Mouse (Mus musculus): ENCODE measurements around the gene Cfap97d1. TPM values are rescaled to one million over a fixed set of nuclear protein-coding genes. Genes with fewer than 3 reads are reported as not detected.
A peak's percentile ranks its signal among the peaks of the same experiment; 100 is the strongest.

Cfap97d1 gene
- total RNA-seq, 2 experiments from 2014 or later, result not detected

DNA sequence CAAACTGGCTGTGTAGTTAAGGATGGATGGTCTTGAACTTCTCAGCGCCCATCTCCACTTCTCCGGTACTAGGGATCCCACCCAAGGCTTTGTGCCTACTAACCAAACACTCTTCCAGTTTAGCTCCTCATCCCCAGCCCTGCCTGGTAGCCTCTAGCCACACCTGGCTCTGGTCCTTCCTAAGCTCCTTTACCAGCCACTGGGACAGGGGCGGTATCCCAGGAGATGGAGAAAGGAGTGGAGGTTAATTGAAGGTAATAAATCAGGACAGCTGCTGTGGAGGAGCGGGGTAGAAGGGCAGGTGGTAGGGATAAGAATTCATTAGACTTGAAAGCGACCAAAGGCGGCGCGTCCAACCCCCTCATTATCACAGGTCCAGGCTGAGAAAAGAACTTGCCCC is 19.4 kb upstream of the Cfap97d1 start:
- peak in 1 of 2 experiments; percentile 5 for DNase-seq (ENCODE audit: low spot score in 2 of 2)
- Histone ChIP-seq H3K4me3 (no peak overlapping the region), H3K27ac (no peak overlapping the region)
- no peak for TF ChIP-seq CTCF (conservative IDR thresholded peaks at IDR 0.05)

DNA sequence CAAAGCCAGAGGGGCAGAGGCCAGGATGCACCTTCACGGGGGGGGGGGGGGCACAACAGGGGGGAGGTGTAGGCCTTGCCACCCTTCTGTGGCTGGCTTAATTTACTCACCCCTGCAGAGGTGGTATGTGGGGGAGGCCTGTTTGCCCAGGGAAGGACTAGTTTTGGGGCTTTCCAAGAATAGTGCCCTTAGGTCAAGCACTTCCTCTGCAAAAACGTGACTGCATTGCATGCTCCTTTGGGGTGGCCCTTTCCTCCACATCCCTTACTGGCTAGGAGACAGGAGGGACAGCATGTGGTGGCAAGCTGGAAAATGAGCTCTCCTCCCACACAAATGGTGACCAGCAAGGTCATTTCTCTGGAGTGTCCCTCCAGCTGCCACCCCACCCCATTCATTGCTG is 18.5 kb upstream of the Cfap97d1 start:
- no peak overlapping the region for H3K27ac ChIP-seq
- TF ChIP-seq CTCF (conservative IDR thresholded peaks at IDR 0.05), result no peak
- DNase-seq (ENCODE audit: low spot score in 2 of 2), result no peak
- H3K4me3 ChIP-seq, result no peak overlapping the region

- DNase-seq (ENCODE audit: low spot score in 2 of 2), result no peak
- H3K4me3 ChIP-seq, result no peak within 1 kb of the TSS
- no peak within 1 kb of the TSS for H3K27ac ChIP-seq
- TF ChIP-seq CTCF (conservative IDR thresholded peaks at IDR 0.05), result no peak
Measured at GRCm38 (mm10) chr11:101966965-101967614, 17.0 kb upstream of the Cfap97d1 start, which contains the start of gene Sost. Gene Sost, minus strand, starts transcription at chr11:101967015.

GRCm38 (mm10) chr11:101968311-101968710 is 15.8 kb upstream of the Cfap97d1 start:
- no peak for DNase-seq (ENCODE audit: low spot score in 2 of 2)
- Histone ChIP-seq H3K27ac (no peak overlapping the region), H3K4me3 (no peak overlapping the region)
- no peak for TF ChIP-seq CTCF (conservative IDR thresholded peaks at IDR 0.05)

DNA sequence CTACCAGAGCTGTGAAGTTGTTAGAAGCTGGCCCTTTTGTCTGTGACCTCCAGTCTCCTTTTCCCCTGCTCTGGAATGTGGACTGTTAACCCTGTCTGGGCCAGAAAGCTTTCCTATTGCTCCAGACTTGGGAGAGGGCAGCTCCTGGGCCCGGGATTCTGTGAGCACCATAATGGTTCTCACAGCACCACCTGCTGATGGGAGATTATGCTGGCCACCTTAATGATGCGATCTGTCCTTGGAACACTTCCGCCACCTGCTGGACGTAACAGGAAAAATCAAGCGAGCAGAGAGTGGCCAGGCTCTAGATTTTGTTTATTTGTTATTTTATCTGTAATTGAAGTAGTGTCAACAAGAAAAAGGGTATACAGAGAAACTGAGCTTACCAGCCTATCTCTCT is 15.3 kb upstream of the Cfap97d1 start:
- peak; percentile 94 for TF ChIP-seq CTCF (conservative IDR thresholded peaks at IDR 0.05)
- no peak overlapping the region for H3K4me3 ChIP-seq
- peak; percentile 80 for DNase-seq (ENCODE audit: low spot score in 2 of 2)
- H3K27ac ChIP-seq, result no peak overlapping the region

DNA sequence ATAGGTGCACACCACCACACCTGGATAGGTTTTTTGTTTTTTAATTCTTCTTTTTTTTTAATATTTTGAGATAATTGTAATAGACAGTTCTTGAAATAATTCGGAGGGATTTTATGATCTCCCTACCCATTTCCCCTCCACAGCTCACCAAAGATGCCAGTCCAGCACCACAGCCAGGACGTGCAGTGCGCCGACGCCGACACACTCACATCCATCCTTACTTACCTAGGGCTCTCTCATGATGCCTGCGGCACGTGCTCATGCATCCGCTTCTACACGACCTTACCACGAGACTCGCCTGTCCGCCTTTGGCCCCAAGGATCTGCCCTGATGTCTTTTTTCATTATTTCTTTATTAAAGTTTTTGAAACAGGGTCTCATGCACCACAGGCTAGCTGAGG is 14.2 kb upstream of the Cfap97d1 start:
- no peak overlapping the region for H3K4me3 ChIP-seq
- no peak overlapping the region for H3K27ac ChIP-seq
- no peak for DNase-seq (ENCODE audit: low spot score in 2 of 2)
- no peak for TF ChIP-seq CTCF (conservative IDR thresholded peaks at IDR 0.05)

GRCm38 (mm10) chr11:101971410-101971809 is 12.7 kb upstream of the Cfap97d1 start:
- Histone ChIP-seq H3K4me3 (no peak overlapping the region), H3K27ac (no peak overlapping the region)
- DNase-seq (ENCODE audit: low spot score in 2 of 2), result no peak
- peak; percentile 91 for TF ChIP-seq CTCF (conservative IDR thresholded peaks at IDR 0.05)

DNA sequence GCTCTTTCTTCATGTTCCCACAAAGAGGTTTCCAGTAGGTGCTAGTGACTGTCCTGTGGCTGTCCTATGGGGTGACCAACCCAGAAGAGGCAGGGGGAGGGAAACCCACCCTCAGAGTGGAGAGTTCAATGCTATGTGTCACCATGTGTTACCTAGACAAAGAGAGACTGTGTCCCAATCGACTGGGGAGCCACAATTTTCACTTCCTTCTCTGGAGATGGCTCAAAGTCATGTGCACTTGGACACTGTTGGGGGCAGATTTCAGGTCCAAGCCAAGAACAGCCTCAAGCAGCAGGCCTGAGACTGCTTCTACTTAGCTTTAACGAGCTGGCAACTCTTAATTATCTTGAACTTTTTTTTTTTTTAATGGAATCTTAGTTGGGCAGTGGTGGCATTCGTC is 12.0 kb upstream of the Cfap97d1 start:
- no peak for TF ChIP-seq CTCF (conservative IDR thresholded peaks at IDR 0.05)
- no peak overlapping the region for H3K4me3 ChIP-seq
- H3K27ac ChIP-seq, result no peak overlapping the region
- DNase-seq (ENCODE audit: low spot score in 2 of 2), result no peak

DNA sequence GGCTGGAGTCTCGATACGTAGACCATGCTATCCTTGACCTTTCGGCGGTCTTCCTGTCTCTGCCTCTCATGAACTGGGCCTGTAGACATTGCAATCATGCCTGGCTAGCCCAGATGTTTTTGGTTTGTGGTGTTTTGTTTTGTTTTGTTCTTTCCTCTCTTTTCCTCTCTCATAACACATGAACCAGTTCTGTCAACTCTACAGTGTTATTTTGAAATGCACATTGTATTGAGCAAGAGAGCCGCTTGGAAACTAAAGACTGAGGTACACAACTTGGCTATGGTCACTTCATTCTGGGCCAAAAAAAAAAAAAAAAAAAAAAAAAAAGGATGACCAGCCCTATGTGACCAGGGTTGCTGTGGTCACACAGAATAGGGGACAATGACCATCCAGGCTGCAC is 11.4 kb upstream of the Cfap97d1 start:
- no peak for DNase-seq (ENCODE audit: low spot score in 2 of 2)
- H3K27ac ChIP-seq, result no peak overlapping the region
- TF ChIP-seq CTCF (conservative IDR thresholded peaks at IDR 0.05), result no peak
- H3K4me3 ChIP-seq, result no peak overlapping the region

DNA sequence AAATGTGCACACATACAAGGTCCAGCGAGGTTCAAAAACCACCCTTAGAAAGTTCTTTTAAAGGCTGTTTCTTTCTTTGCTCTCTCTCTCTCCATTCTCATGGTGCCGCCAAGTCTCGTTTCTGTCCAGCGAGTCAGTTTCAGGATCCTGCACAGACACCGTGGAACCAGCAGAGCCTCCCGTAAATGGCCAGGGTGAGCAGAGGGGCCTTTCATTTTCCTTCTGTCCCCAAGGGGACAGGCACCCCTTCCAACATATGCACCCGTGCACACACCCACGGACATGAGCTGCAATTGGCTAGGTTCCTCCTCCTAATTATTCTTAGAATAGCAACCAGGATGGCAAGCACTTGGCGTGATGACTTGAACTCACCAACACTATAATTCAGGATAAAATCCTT is 10.6 kb upstream of the Cfap97d1 start:
- Histone ChIP-seq H3K4me3 (no peak overlapping the region), H3K27ac (no peak overlapping the region)
- TF ChIP-seq CTCF (conservative IDR thresholded peaks at IDR 0.05), result no peak
- DNase-seq (ENCODE audit: low spot score in 2 of 2), result no peak

DNA sequence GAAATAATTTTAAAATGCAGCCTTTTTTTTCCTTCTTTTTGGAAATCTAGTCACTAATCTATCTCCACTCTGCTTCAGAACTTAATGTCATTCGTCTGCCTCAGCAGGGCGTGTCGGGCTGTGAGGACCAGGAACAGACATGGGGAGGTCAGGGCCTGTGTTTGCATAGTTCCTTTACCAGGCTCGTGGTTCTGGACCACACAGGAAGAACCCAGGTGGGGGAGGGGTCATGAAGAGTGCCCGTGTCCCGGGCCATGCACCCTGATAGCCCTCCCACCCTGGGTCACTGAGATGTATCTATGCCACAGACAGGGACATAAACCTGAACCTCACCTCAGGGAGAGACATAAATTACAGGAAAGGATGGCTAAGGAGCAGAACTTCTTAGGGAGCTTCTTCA is 9.9 kb upstream of the Cfap97d1 start:
- no peak overlapping the region for H3K4me3 ChIP-seq
- no peak overlapping the region for H3K27ac ChIP-seq
- DNase-seq (ENCODE audit: low spot score in 2 of 2), result no peak
- TF ChIP-seq CTCF (conservative IDR thresholded peaks at IDR 0.05), result no peak

- Histone ChIP-seq H3K4me3 (no peak overlapping the region), H3K27ac (no peak overlapping the region)
- TF ChIP-seq CTCF (conservative IDR thresholded peaks at IDR 0.05), result peak; percentile 77
- DNase-seq (ENCODE audit: low spot score in 2 of 2), result no peak
Measured at GRCm38 (mm10) chr11:101974923-101975322, 9.2 kb upstream of the Cfap97d1 start.

DNA sequence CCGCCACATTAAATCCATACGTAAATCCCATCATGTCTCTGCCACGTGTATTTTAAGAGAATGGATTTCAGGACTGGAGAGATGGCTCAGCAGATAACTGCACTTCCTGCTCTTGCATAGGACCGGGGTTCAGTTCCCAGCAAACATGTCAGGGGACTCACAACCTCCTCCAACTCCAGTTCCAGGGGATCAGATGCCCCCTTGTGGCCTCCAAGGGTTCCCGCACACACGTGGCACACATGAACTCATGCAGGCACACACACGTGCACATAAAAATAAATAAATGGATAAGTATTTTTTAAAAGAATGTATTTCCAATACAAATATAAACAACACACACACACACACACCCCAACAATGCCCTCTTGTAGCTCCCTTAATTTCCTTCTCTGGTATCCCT is 7.1 kb upstream of the Cfap97d1 start:
- H3K4me3 ChIP-seq, result no peak overlapping the region
- DNase-seq (ENCODE audit: low spot score in 2 of 2), result no peak
- no peak overlapping the region for H3K27ac ChIP-seq
- peak; percentile 55 for TF ChIP-seq CTCF (conservative IDR thresholded peaks at IDR 0.05)

DNA sequence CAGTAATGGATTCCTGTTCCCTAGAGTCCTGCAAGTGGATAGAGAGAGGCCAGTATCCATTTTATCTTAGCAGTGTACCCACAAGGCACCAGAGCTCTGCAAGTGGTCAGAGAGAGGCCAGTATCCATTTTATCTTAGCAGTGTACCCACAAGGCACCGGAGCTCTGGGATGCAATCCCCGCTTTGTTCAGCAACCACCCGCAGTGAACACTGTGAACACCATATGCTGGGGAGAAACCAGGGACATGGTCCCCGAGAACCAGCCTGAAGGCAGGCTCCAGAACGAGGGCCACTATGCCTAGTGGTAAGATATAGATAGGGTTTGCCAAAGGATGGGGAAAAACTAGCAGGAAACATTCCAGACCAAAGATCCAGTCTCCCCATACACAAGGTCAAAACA is 4.9 kb upstream of the Cfap97d1 start:
- Histone ChIP-seq H3K27ac (no peak overlapping the region), H3K4me3 (no peak overlapping the region)
- no peak for TF ChIP-seq CTCF (conservative IDR thresholded peaks at IDR 0.05)
- DNase-seq (ENCODE audit: low spot score in 2 of 2), result no peak

Measured in layer of hippocampus, adult 2 months (tissue).